Mouse (Mus musculus) lung, adult 2 months (tissue): ENCODE measurements around the gene Odf2l.

ENCODE experiments used
- CTCF ChIP-seq: fragments of 200-500 bp; IDR thresholded peaks from 2 replicates; pipeline ENCODE4 v1.5.1; 2011; ENCODE audit warnings: mild to moderate bottlenecking, low read length, control low read depth; ENCODE audit not compliant: insufficient read depth
- POLR2A ChIP-seq: fragments of 200-500 bp; IDR thresholded peaks from 2 replicates; pipeline ENCODE4 v1.6.1; 2011; ENCODE audit warnings: low read depth, mild to moderate bottlenecking, control low read depth, low read length, borderline replicate concordance; ENCODE audit errors: extremely low read depth

DNA sequence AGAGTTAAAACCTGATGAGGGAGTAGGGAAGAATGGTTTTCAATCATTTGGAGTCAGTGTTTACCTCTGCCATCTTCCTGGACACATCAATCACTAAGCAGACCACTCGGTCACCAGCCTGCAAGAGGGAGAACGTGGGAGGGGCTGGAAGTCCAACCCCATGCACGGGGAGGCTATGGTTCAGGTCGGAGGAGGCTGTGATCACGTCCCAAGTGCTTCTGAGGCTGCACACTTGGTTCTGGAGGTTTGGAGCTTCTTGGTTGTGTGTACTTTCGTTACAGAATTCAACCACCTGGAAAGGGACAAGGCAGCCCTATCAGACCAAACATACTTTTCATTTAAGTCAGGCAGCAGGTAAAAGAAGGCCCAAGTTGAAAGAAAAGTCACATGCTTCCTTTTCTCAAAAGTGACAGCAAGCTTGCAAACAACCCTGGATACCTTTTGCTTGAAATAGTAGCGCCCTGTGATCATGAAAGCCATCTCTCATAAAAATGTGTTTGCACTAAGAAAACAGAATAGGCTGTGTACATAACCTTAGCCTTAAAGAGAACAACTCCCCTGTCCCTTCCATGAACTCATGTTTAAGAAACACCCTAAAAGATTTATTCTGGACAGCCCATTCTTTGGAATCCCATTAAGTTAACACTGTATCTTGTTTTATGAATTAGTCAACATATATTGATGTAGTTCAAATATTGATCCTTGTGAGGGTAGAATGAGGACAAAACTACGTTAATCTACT lies 30.4 kb upstream of the Odf2l start:
- no peak for TF ChIP-seq POLR2A
- TF ChIP-seq CTCF, result no peak
